Mouse (Mus musculus): ENCODE results near the gene Prss33.

Prss33 gene

GRCm38 (mm10) chr17:23783352-23783751 lies 52.5 kb downstream of the Prss33 start:
- DNase-seq = no peak
